Mouse (Mus musculus) cerebellum, adult 2 months (tissue): ENCODE measurements around the gene Gab1.

Source experiments
- CTCF ChIP-seq: fragments of 200-500 bp; IDR thresholded peaks from 2 replicates; pipeline ENCODE4 v1.5.1; 2011; ENCODE audit warnings: low read depth, mild to moderate bottlenecking, control low read depth, low read length, moderate library complexity, borderline replicate concordance; ENCODE audit not compliant: insufficient read depth
- POLR2A ChIP-seq: fragments of 200-500 bp; IDR thresholded peaks from 2 replicates; pipeline ENCODE4 v1.6.1; 2011; ENCODE audit warnings: low read length, control low read depth, borderline replicate concordance; ENCODE audit not compliant: insufficient read depth

DNA sequence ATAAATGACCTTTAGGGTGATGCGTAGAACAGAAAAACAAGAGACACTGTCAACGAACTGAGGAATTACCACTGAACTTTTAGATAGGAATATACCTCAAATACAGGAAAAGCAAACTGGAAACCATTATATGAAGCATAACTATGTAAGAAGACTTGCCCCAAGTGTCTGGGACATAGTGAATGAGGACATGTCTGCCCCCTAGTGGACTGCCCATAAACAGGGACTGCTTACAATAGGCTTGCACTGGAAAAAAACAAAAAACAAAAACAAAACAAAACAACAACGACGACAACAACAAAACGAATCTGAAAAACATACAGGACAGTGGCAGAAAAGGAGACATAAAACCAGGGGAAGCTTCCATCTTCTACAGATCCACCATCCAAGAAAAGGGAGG is 66.9 kb downstream of the Gab1 start:
- peak; percentile 55; the same call in 1 of the 2 replicates for TF ChIP-seq CTCF
- TF ChIP-seq POLR2A = no peak
